Mouse (Mus musculus) E14TG2a.4 (cell line): ENCODE measurements around the gene Rhbdd1.

Experiments
- CTCF ChIP-seq: conservative IDR thresholded peaks from 2 replicates; pipeline ENCODE4 v1.5.1; 2014; ENCODE audit warnings: low read length
- NANOG ChIP-seq: IDR thresholded peaks from 2 replicates; pipeline ENCODE4 v1.6.1; 2014; ENCODE audit warnings: borderline replicate concordance, low read length, mixed read lengths
- POU5F1 ChIP-seq: IDR thresholded peaks from 2 replicates; pipeline ENCODE4 v1.6.1; 2014; ENCODE audit warnings: low read length, borderline replicate concordance

GRCm38 (mm10) chr1:82429061-82429460 lies 112.8 kb downstream of the Rhbdd1 start:
- TF ChIP-seq CTCF (no peak), POU5F1 (no peak), NANOG (no peak)
